Mouse (Mus musculus): ENCODE measurements around the gene Nhsl2. TPM values are rescaled to one million over a fixed set of nuclear protein-coding genes. Genes with fewer than 3 reads are reported as not detected.

Nhsl2 gene
- polyA plus RNA-seq, 1 experiment from 2014 or later = 16.8 TPM

GRCm38 (mm10) chrX:102019471-102020240 is 170.5 kb downstream of the Nhsl2 start:
- ATAC-seq (ENCODE audit: insufficient number of reproducible peaks, insufficient read depth, low FRiP score, low TSS enrichment, low read depth) = no peak
- WGBS = 76% methylated on average over 7 of the region's 7 CpGs

GRCm38 (mm10) chrX:102024976-102025375 is 175.8 kb downstream of the Nhsl2 start:
- Histone ChIP-seq H3K27me3 (peaks cover 39% of the 10 kb centered on the region), H3K4me1 (replicated peaks) (no peaks in the 10 kb centered on the region), H3K4me3 (replicated peaks) (no peak overlapping the region), H3K9me3 (no peaks in the 10 kb centered on the region), H3K4me2 (no peak overlapping the region), H3K9ac (replicated peaks) (no peak overlapping the region), H3K27ac (no peak overlapping the region), H3K36me3 (no peaks in the 10 kb centered on the region)
- 57% methylated on average over 3 of the region's 3 CpGs for WGBS
- ATAC-seq (ENCODE audit: insufficient number of reproducible peaks, insufficient read depth, low FRiP score, low TSS enrichment, low read depth) = no peak

More at GRCm38 (mm10) chrX:102019471-102020240, 170.5 kb downstream of the Nhsl2 start:
- H3K4me1 ChIP-seq (replicated peaks) = peaks cover 20% of the 10 kb centered on the region
- no peaks in the 10 kb centered on the region for H3K9me3 ChIP-seq
- peak overlapping the region; percentile 72 for H3K27ac ChIP-seq
- no peak overlapping the region for H3K4me3 ChIP-seq (replicated peaks)
- H3K9ac ChIP-seq (replicated peaks) = no peak overlapping the region
- no peak overlapping the region for H3K4me2 ChIP-seq
- H3K27me3 ChIP-seq = peaks cover 67% of the 10 kb centered on the region
- no peaks in the 10 kb centered on the region for H3K36me3 ChIP-seq

- Histone ChIP-seq H3K9me3 (no peaks in the 10 kb centered on the region), H3K27ac (no peak overlapping the region), H3K4me2 (no peak overlapping the region), H3K4me3 (replicated peaks) (no peak overlapping the region), H3K4me1 (replicated peaks) (no peaks in the 10 kb centered on the region), H3K9ac (replicated peaks) (no peak overlapping the region), H3K27me3 (peaks cover 46% of the 10 kb centered on the region), H3K36me3 (no peaks in the 10 kb centered on the region)
- WGBS = 54% methylated on average over 6 of the region's 6 CpGs
- ATAC-seq (ENCODE audit: insufficient number of reproducible peaks, insufficient read depth, low FRiP score, low TSS enrichment, low read depth) = no peak
These were observed 182.7 kb downstream of the Nhsl2 start for GRCm38 (mm10) chrX:102031851-102032250.

- WGBS = 82% methylated on average over 8 of the region's 8 CpGs
- ATAC-seq (ENCODE audit: insufficient number of reproducible peaks, insufficient read depth, low FRiP score, low TSS enrichment, low read depth) = no peak
- peaks cover 50% of the 10 kb centered on the region for H3K27me3 ChIP-seq
- H3K4me3 ChIP-seq (replicated peaks) = no peak overlapping the region
- no peaks in the 10 kb centered on the region for H3K36me3 ChIP-seq
- H3K4me1 ChIP-seq (replicated peaks) = no peaks in the 10 kb centered on the region
- no peak overlapping the region for H3K4me2 ChIP-seq
- no peak overlapping the region for H3K27ac ChIP-seq
- no peaks in the 10 kb centered on the region for H3K9me3 ChIP-seq
- H3K9ac ChIP-seq (replicated peaks) = no peak overlapping the region
These were observed 183.2 kb downstream of the Nhsl2 start for GRCm38 (mm10) chrX:102032431-102032830.

- H3K27me3 ChIP-seq = peaks cover 50% of the 10 kb centered on the region
- no peaks in the 10 kb centered on the region for H3K9me3 ChIP-seq
- WGBS = 91% methylated on average over 1 of the region's 2 CpGs
- H3K36me3 ChIP-seq = no peaks in the 10 kb centered on the region
- H3K27ac ChIP-seq = no peak overlapping the region
- ATAC-seq (ENCODE audit: insufficient number of reproducible peaks, insufficient read depth, low FRiP score, low TSS enrichment, low read depth) = no peak
- no peak overlapping the region for H3K4me2 ChIP-seq
- no peak overlapping the region for H3K4me3 ChIP-seq (replicated peaks)
- H3K9ac ChIP-seq (replicated peaks) = no peak overlapping the region
- H3K4me1 ChIP-seq (replicated peaks) = no peaks in the 10 kb centered on the region
These were observed 184.4 kb downstream of the Nhsl2 start for GRCm38 (mm10) chrX:102033566-102033965.

- WGBS = 49% methylated on average over 3 of the region's 3 CpGs
- Histone ChIP-seq H3K36me3 (no peaks in the 10 kb centered on the region), H3K9ac (replicated peaks) (no peak overlapping the region), H3K9me3 (no peaks in the 10 kb centered on the region), H3K27ac (no peak overlapping the region), H3K27me3 (peaks cover 47% of the 10 kb centered on the region), H3K4me2 (no peak overlapping the region), H3K4me1 (replicated peaks) (no peaks in the 10 kb centered on the region), H3K4me3 (replicated peaks) (no peak overlapping the region)
- no peak for ATAC-seq (ENCODE audit: insufficient number of reproducible peaks, insufficient read depth, low FRiP score, low TSS enrichment, low read depth)
These were observed 186.5 kb downstream of the Nhsl2 start for GRCm38 (mm10) chrX:102035671-102036070.

GRCm38 (mm10) chrX:102036866-102037361 is 187.7 kb downstream of the Nhsl2 start:
- Histone ChIP-seq H3K9me3 (no peaks in the 10 kb centered on the region), H3K27ac (no peak overlapping the region), H3K9ac (replicated peaks) (no peak overlapping the region), H3K4me3 (replicated peaks) (no peak overlapping the region), H3K4me2 (no peak overlapping the region), H3K4me1 (replicated peaks) (no peaks in the 10 kb centered on the region), H3K27me3 (peaks cover 41% of the 10 kb centered on the region), H3K36me3 (no peaks in the 10 kb centered on the region)
- ATAC-seq (ENCODE audit: insufficient number of reproducible peaks, insufficient read depth, low FRiP score, low TSS enrichment, low read depth) = no peak
- 81% methylated on average over 3 of the region's 3 CpGs for WGBS

GRCm38 (mm10) chrX:102037506-102037905 is 188.3 kb downstream of the Nhsl2 start:
- no peak for ATAC-seq (ENCODE audit: insufficient number of reproducible peaks, insufficient read depth, low FRiP score, low TSS enrichment, low read depth)
- Histone ChIP-seq H3K9ac (replicated peaks) (no peak overlapping the region), H3K4me1 (replicated peaks) (no peaks in the 10 kb centered on the region), H3K9me3 (no peaks in the 10 kb centered on the region), H3K27ac (no peak overlapping the region), H3K4me2 (no peak overlapping the region), H3K27me3 (peaks cover 42% of the 10 kb centered on the region), H3K4me3 (replicated peaks) (no peak overlapping the region), H3K36me3 (no peaks in the 10 kb centered on the region)
- WGBS = 77% methylated on average over 2 of the region's 2 CpGs

- peaks cover 35% of the 10 kb centered on the region for H3K27me3 ChIP-seq
- WGBS = 71% methylated on average over 7 of the region's 7 CpGs
- H3K4me2 ChIP-seq = no peak overlapping the region
- no peak for ATAC-seq (ENCODE audit: insufficient number of reproducible peaks, insufficient read depth, low FRiP score, low TSS enrichment, low read depth)
- no peaks in the 10 kb centered on the region for H3K9me3 ChIP-seq
- H3K9ac ChIP-seq (replicated peaks) = no peak overlapping the region
- H3K27ac ChIP-seq = no peak overlapping the region
- no peak overlapping the region for H3K4me3 ChIP-seq (replicated peaks)
- H3K36me3 ChIP-seq = no peaks in the 10 kb centered on the region
- H3K4me1 ChIP-seq (replicated peaks) = no peaks in the 10 kb centered on the region
These were observed 192.4 kb downstream of the Nhsl2 start for GRCm38 (mm10) chrX:102041562-102041961.

GRCm38 (mm10) chrX:102042386-102042785 is 193.2 kb downstream of the Nhsl2 start:
- 88% methylated on average over 4 of the region's 4 CpGs for WGBS
- Histone ChIP-seq H3K27ac (no peak overlapping the region), H3K4me2 (no peak overlapping the region), H3K9me3 (no peaks in the 10 kb centered on the region), H3K4me1 (replicated peaks) (no peaks in the 10 kb centered on the region), H3K27me3 (peaks cover 29% of the 10 kb centered on the region), H3K36me3 (no peaks in the 10 kb centered on the region), H3K4me3 (replicated peaks) (no peak overlapping the region), H3K9ac (replicated peaks) (no peak overlapping the region)
- ATAC-seq (ENCODE audit: insufficient number of reproducible peaks, insufficient read depth, low FRiP score, low TSS enrichment, low read depth) = no peak

GRCm38 (mm10) chrX:102050552-102050951 is 201.4 kb downstream of the Nhsl2 start:
- Histone ChIP-seq H3K36me3 (no peaks in the 10 kb centered on the region), H3K4me3 (replicated peaks) (no peak overlapping the region), H3K4me1 (replicated peaks) (no peaks in the 10 kb centered on the region), H3K4me2 (no peak overlapping the region), H3K9me3 (no peaks in the 10 kb centered on the region), H3K27me3 (peaks cover 38% of the 10 kb centered on the region), H3K27ac (no peak overlapping the region), H3K9ac (replicated peaks) (no peak overlapping the region)
- 81% methylated on average over 6 of the region's 6 CpGs for WGBS
- no peak for ATAC-seq (ENCODE audit: insufficient number of reproducible peaks, insufficient read depth, low FRiP score, low TSS enrichment, low read depth)

- Histone ChIP-seq H3K4me2 (no peak overlapping the region), H3K9ac (replicated peaks) (no peak overlapping the region), H3K9me3 (no peaks in the 10 kb centered on the region), H3K4me3 (replicated peaks) (no peak overlapping the region), H3K27me3 (peaks cover 38% of the 10 kb centered on the region), H3K27ac (no peak overlapping the region), H3K4me1 (replicated peaks) (no peaks in the 10 kb centered on the region), H3K36me3 (no peaks in the 10 kb centered on the region)
- WGBS = 76% methylated on average over 4 of the region's 4 CpGs
- no peak for ATAC-seq (ENCODE audit: insufficient number of reproducible peaks, insufficient read depth, low FRiP score, low TSS enrichment, low read depth)
These were observed 202.0 kb downstream of the Nhsl2 start for GRCm38 (mm10) chrX:102051225-102051624.

Data from limb, embryonic 12.5 days (tissue).